Mouse (Mus musculus) left cerebral cortex, adult 6 months (tissue): ENCODE measurements around the gene Hace1. TPM values are rescaled to one million over a fixed set of nuclear protein-coding genes. Genes with fewer than 3 reads are reported as not detected.

Experiments used
- long read RNA-seq, 2 experiments: library from polyadenylated mRNA; unstranded; transcript quantifications; one replicate each; pipeline ENCODE4 v2.0.0; 2019 to 2020
- polyA plus RNA-seq: library from polyadenylated mRNA; unstranded; fragments of <200 nt; fragmentation: Nextera tagmentation; gene quantifications from 2 replicates; pipeline ENCODE4 v1.2.3, GENCODE M21; 2021

The Hace1 gene
- polyA plus RNA-seq: 17.5 and 22.9 TPM in 2 replicates
- long read RNA-seq, experiment 1, transcript Hace1-201 (24 exons, 3,785 nt): major isoform, 202 of 268 reads
- long read RNA-seq, experiment 1, partial matches to known transcripts: 20 of 268 reads
- long read RNA-seq, experiment 1, other reads (novel, unspliced or antisense): 46 of 268 reads
- long read RNA-seq, experiment 2, transcript Hace1-201 (24 exons, 3,785 nt): major isoform, 15 of 39 reads
- long read RNA-seq, experiment 2, partial matches to known transcripts: 12 of 39 reads
- long read RNA-seq, experiment 2, other reads (novel, unspliced or antisense): 12 of 39 reads

DNA sequence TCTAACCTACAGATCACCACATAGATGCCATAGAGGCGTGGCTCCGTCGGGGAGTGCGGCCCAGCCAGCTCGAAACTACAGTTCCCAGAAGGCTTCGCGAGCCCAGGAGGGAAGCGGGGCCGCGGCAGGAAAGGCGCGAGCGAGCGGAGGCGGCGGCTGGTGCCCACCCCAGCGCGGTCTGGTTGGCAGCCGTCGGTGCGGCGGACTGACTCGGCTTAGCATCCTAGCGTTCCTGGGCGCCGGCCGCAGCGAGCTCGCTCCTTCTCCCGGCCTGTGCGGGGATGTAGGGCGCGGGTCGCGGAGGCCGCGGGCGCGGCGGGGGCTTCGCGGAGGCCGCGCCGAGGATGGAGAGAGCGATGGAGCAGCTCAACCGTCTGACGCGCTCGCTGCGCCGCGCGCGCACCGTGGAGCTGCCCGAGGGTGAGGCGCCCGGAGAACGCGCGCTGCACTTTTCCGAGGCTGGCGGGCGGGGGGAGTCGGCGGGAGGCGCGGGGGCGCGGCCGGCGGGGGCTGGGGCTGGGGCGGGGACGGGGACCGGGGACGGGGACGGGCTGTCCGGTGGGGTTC is at the start of gene Hace1:
Gene Hace1, plus strand, starts transcription at position 99 of the 567 bp plus-strand sequence.

Other genes with a start within 250 kb of the Hace1 start
- gene Bves, start 242.1 kb upstream of the Hace1 start, polyA plus RNA-seq: 0.44 and 0.63 TPM in 2 replicates
- gene Lin28b, start 91.4 kb upstream of the Hace1 start, polyA plus RNA-seq: 0.77 and 0.79 TPM in 2 replicates